Mouse (Mus musculus) right cerebral cortex, postnatal 25 days (tissue): ENCODE measurements around the gene Srebf2.
"Not testable (repeated sequence)": the region's sequence is repeated elsewhere in the genome, so short reads cannot be mapped to it uniquely, and the experiment has no call there.

Experiments
- DNase-seq: peaks from one replicate; pipeline ENCODE4 v3.0.0; 2022

The Srebf2 gene

DNA sequence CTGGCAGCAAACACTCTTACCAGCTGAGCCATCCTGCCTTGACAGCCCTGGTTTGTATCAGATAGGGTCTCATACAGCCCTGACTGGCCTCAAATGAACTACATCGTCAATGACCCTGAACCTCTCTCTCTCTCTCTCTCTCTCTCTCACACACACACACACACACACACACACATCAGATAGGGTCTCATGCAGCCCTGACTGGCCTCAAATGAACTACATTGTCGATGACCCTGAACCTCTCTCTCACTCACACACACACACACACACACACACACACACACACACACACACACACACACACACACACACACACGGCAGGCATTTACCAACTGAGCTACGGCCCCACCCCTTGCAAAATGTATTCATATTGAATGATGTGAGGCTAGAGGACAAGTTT, 84.1 kb downstream of the Srebf2 start:
- no peak for DNase-seq

- peak; percentile 44 for DNase-seq
Observed at GRCm38 (mm10) chr15:82231591-82232378, 84.8 kb downstream of the Srebf2 start.

GRCm38 (mm10) chr15:82232651-82233050, 85.7 kb downstream of the Srebf2 start:
- DNase-seq, result no peak

DNA sequence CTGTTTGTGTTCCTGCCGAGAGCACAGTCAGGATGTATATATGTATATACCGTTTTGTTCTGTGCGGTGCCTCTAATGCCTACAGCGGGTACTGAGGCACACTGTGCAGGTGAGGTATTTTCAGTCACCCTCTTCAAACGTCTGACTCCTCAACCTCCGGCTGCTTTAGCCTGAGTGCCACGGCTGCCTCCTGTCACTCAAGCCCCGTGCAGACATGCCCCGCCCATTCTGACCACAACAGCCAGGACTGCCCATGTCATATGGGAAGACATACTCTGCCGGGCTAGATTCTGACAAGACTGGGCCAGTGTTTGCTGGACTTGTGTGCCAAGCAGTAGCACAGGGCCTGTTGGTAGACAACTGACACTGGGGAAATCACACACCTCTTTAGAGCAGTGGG, 88.7 kb downstream of the Srebf2 start:
- no peak for DNase-seq

- DNase-seq, result peak; percentile 79
Observed at GRCm38 (mm10) chr15:82236565-82236964, 89.6 kb downstream of the Srebf2 start.

- DNase-seq, result no peak
Observed at GRCm38 (mm10) chr15:82243311-82243710, 96.3 kb downstream of the Srebf2 start.

- no peak for DNase-seq
Observed at GRCm38 (mm10) chr15:82243742-82244114, 96.7 kb downstream of the Srebf2 start.

DNA sequence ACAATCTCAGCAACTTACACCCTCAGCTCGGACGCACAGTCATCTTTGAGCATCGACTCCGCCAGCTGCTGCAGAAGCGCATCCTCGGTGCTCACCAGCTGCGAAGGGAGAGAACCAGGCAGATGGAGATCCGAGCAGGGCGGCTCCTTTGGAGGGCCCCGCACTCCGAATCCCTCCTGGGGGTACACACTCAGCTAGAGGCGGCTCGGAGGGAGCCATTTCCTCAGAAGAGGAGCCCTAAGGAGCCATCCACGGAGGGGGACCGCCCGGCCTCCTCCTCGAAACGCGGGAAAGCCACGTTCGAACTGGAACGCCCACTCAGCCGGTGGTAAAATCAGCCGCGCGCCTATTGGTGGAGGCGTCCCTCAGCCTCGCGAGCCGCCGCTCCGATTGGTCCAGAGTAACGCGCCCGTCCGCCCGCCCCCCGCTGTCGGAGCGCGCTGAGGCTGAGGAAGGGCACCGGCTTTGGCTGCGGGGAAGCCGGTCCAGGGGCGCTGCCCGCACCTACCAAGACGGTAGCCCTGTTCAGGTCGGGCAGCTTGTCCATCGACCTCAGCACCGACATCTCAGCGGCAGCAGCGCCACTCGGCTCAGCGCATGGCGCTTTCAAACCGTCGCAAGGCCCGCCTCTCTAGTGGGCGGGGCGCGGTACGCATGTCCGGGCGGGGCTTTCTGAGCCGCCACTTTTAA, 97.3 kb downstream of the Srebf2 start, which contains the start of gene Cenpm:
Gene Cenpm, minus strand, starts transcription at position 634 of the 690 bp plus-strand sequence.
- peak; percentile 93 for DNase-seq

DNA sequence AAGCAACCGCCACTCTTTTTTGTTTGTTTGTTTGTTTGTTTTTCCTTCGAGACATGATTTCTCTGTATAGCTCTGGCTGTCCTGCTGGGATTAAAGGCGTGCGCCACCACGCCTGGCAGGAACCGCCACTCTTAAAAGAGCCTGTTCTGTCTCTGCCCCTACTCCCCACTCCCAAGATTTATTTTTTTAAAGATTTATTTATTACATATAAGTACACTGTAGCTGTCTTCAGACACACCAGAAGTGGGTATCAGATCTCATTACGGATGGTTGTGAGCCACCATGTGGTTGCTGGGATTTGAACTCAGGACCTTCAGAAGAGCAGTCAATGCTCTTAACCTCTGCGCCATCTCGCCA, 97.8 kb downstream of the Srebf2 start:
- not testable (repeated sequence) for DNase-seq

GRCm38 (mm10) chr15:82247131-82247776, 100.3 kb downstream of the Srebf2 start:
- DNase-seq, result no peak

GRCm38 (mm10) chr15:82251579-82251978, 104.6 kb downstream of the Srebf2 start:
- DNase-seq, result no peak

- DNase-seq, result no peak
Observed at GRCm38 (mm10) chr15:82252097-82252496, 105.1 kb downstream of the Srebf2 start, which contains the start of gene 1500009C09Rik. Gene 1500009C09Rik, plus strand, starts transcription at chr15:82252397.
